Mouse (Mus musculus) hindbrain, embryonic 11.5 days (tissue): ENCODE measurements around the gene Nradd. TPM values are rescaled to one million over a fixed set of nuclear protein-coding genes. Genes with fewer than 3 reads are reported as not detected.

Experiments
- ATAC-seq: fragments of 200-750 bp; cut with Nextera tagmentation; 2 replicates; pipeline ENCODE4 v1.8.0; 2017; ENCODE audit warnings: mild to moderate bottlenecking, moderate TSS enrichment, moderate library complexity; ENCODE audit not compliant: low FRiP score
- DNase-seq: peaks from one replicate; pipeline ENCODE4 v3.0.0-alpha.2; 2015; ENCODE audit warnings: low spot score
- H3K27ac ChIP-seq: fragments of 300-500 bp; sonication (generic); 2 replicates; pipeline ENCODE4 v1.5.1; 2014; ENCODE audit warnings: mild to moderate bottlenecking, low read depth, low read length
- H3K27me3 ChIP-seq: fragments of 300-500 bp; sonication (generic); 2 replicates; pipeline ENCODE4 v1.6.1; 2014; ENCODE audit warnings: mild to moderate bottlenecking, low read length, moderate library complexity, mixed read lengths; ENCODE audit not compliant: control insufficient read depth, insufficient read depth
- H3K36me3 ChIP-seq: fragments of 300-500 bp; sonication (generic); 2 replicates; pipeline ENCODE4 v1.6.1; 2014; ENCODE audit warnings: mild to moderate bottlenecking, low read length, moderate library complexity, mixed read lengths; ENCODE audit not compliant: control insufficient read depth, insufficient read depth
- H3K4me1 ChIP-seq: fragments of 300-500 bp; sonication (generic); replicated peaks from 2 replicates; pipeline ENCODE4 v1.6.1; 2014; ENCODE audit warnings: low read length, mixed read lengths; ENCODE audit not compliant: control insufficient read depth, insufficient read depth
- H3K4me2 ChIP-seq: fragments of 300-500 bp; sonication (generic); replicated peaks from 2 replicates; pipeline ENCODE4 v1.6.1; 2014; ENCODE audit warnings: mild to moderate bottlenecking, low read depth, low read length
- H3K4me3 ChIP-seq: fragments of 300-500 bp; sonication (generic); 2 replicates; pipeline ENCODE4 v1.5.1; 2014; ENCODE audit warnings: low read depth, low read length
- H3K9ac ChIP-seq: fragments of 300-500 bp; sonication (generic); 2 replicates; pipeline ENCODE4 v1.6.1; 2014; ENCODE audit warnings: low read depth, low read length
- H3K9me3 ChIP-seq: fragments of 300-500 bp; sonication (generic); 2 replicates; pipeline ENCODE4 v1.6.1; 2016; ENCODE audit warnings: low read length; ENCODE audit not compliant: control insufficient read depth
- WGBS: fragments of 180-500 bp; shearing (Covaris S2); extraction: QIAGEN DNeasy Blood & Tissue Kit; methylation state at CpG from one replicate; pipeline ENCODE4 v1.1.7; 2014; 5-methylcytosine and 5-hydroxymethylcytosine counted together
- polyA plus RNA-seq: library from polyadenylated mRNA; unstranded; fragments of >200 nt; fragmentation: Nextera tagmentation; extraction: Ambion mirVana; gene quantifications from 2 replicates; pipeline ENCODE4 v1.2.1, GENCODE M21; 2014

Nradd gene
- 21.9 and 22.0 TPM in 2 replicates for polyA plus RNA-seq

GRCm38 (mm10) chr9:110624361-110625166 is at the start of gene Nradd:
TSS of gene Nradd (minus strand) at chr9:110624452.
- under 1% methylated on average over 41 of the region's 41 CpGs for WGBS
- Histone ChIP-seq H3K9ac (peak within 1 kb of the TSS; percentile 72), H3K27ac (peak within 1 kb of the TSS; percentile 83), H3K4me2 (peak within 1 kb of the TSS; percentile 96), H3K4me3 (peak within 1 kb of the TSS; percentile 55), H3K27me3 (no peaks in the 10 kb centered on the region; the same call in 1 of the 2 replicates), H3K36me3 (0 out of 2 replicates have a peak, but pooled peaks cover 4% of the 10 kb centered on the region), H3K4me1 (peaks cover 8% of the 10 kb centered on the region), H3K9me3 (no peaks in the 10 kb centered on the region)
- peak; percentile 95 for ATAC-seq
- peak; percentile 96 for DNase-seq

GRCm38 (mm10) chr9:110673107-110673752 is 49.0 kb upstream of the Nradd start:
- WGBS, result 61% methylated on average over 10 of the region's 10 CpGs
- Histone ChIP-seq H3K4me3 (no peak overlapping the region), H3K36me3 (no peaks in the 10 kb centered on the region), H3K27ac (0 out of 2 replicates have a peak overlapping the region, but pooled peaks have one; percentile 13), H3K9me3 (no peaks in the 10 kb centered on the region), H3K4me1 (no peaks in the 10 kb centered on the region), H3K27me3 (no peaks in the 10 kb centered on the region), H3K9ac (no peak overlapping the region), H3K4me2 (no peak overlapping the region)
- ATAC-seq, result no peak
- no peak for DNase-seq

- WGBS, result 56% methylated on average over 7 of the region's 7 CpGs
- ATAC-seq, result 0 out of 2 replicates have a peak, but pooled peaks have one; percentile 33
- Histone ChIP-seq H3K9me3 (no peaks in the 10 kb centered on the region), H3K4me3 (no peak overlapping the region), H3K4me2 (no peak overlapping the region), H3K27me3 (no peaks in the 10 kb centered on the region), H3K4me1 (no peaks in the 10 kb centered on the region), H3K9ac (no peak overlapping the region), H3K27ac (0 out of 2 replicates have a peak overlapping the region, but pooled peaks have one; percentile 13), H3K36me3 (no peaks in the 10 kb centered on the region)
- DNase-seq, result peak; percentile 44
These were observed 48.3 kb upstream of the Nradd start for GRCm38 (mm10) chr9:110672462-110673106.

- ATAC-seq, result no peak
- Histone ChIP-seq H3K4me3 (no peak overlapping the region), H3K36me3 (no peaks in the 10 kb centered on the region), H3K9me3 (no peaks in the 10 kb centered on the region), H3K27ac (no peak overlapping the region), H3K4me1 (no peaks in the 10 kb centered on the region), H3K27me3 (no peaks in the 10 kb centered on the region), H3K9ac (no peak overlapping the region), H3K4me2 (no peak overlapping the region)
- 92% methylated on average over 5 of the region's 5 CpGs for WGBS
- DNase-seq, result no peak
These were observed 45.5 kb upstream of the Nradd start for GRCm38 (mm10) chr9:110669785-110670184.

DNA sequence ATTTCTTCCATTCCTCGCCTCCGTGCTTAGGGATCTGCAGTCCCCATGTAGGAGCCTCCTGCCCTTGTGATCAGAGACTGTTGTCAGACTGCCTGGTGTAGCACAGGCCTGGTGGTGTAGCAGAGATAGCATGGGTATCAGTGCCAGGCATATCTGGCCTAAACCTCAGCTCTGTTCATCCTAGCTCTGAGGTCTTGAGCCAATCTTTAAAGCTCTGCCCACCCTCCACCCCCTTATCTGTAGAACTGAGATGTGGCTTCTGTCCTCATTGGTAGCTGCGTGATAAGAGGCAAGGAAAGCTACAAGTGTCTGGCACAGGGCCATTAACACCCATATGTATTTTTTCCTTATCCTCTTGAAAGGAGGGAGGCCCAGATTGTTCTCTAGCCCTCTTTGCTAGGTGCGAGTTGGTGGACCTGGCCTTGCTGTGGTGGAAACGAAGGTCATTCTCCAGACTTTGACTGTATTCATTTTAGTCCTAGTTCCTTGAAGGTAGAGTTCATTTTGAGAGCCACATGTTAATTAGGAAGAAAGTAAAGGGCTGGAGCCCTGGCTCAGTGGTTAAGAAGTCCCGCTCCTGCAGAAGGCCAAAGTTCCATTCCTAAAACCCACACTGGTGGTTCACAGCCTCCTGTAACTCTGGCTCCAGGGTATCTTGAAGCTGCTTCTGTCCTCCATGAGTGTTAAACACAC is 44.5 kb upstream of the Nradd start:
- no peak for ATAC-seq
- Histone ChIP-seq H3K9me3 (no peaks in the 10 kb centered on the region), H3K27ac (no peak overlapping the region), H3K4me2 (no peak overlapping the region), H3K4me3 (no peak overlapping the region), H3K36me3 (no peaks in the 10 kb centered on the region), H3K27me3 (no peaks in the 10 kb centered on the region), H3K4me1 (no peaks in the 10 kb centered on the region), H3K9ac (no peak overlapping the region)
- WGBS, result 89% methylated on average over 6 of the region's 6 CpGs
- no peak for DNase-seq

GRCm38 (mm10) chr9:110667219-110667836 is 43.1 kb upstream of the Nradd start:
- WGBS, result 76% methylated on average over 4 of the region's 4 CpGs
- ATAC-seq (no peak), DNase-seq (no peak)
- H3K4me1 ChIP-seq, result no peaks in the 10 kb centered on the region
- no peak overlapping the region for H3K4me2 ChIP-seq
- no peaks in the 10 kb centered on the region for H3K27me3 ChIP-seq
- no peaks in the 10 kb centered on the region for H3K9me3 ChIP-seq
- H3K4me3 ChIP-seq, result no peak overlapping the region
- H3K27ac ChIP-seq, result no peak overlapping the region
- no peak overlapping the region for H3K9ac ChIP-seq
- H3K36me3 ChIP-seq, result no peaks in the 10 kb centered on the region

- DNase-seq (no peak), ATAC-seq (no peak)
- Histone ChIP-seq H3K9me3 (no peaks in the 10 kb centered on the region), H3K27me3 (no peaks in the 10 kb centered on the region), H3K4me1 (no peaks in the 10 kb centered on the region), H3K4me3 (no peak overlapping the region), H3K36me3 (no peaks in the 10 kb centered on the region), H3K9ac (no peak overlapping the region), H3K4me2 (no peak overlapping the region), H3K27ac (no peak overlapping the region)
- WGBS, result 42% methylated on average over 8 of the region's 8 CpGs
These were observed 42.1 kb upstream of the Nradd start for GRCm38 (mm10) chr9:110666374-110666773.

GRCm38 (mm10) chr9:110665912-110666311 is 41.7 kb upstream of the Nradd start:
- no peaks in the 10 kb centered on the region for H3K4me1 ChIP-seq
- no peaks in the 10 kb centered on the region for H3K27me3 ChIP-seq
- H3K9ac ChIP-seq, result no peak overlapping the region
- ATAC-seq, result no peak
- 38% methylated on average over 4 of the region's 4 CpGs for WGBS
- H3K4me3 ChIP-seq, result no peak overlapping the region
- DNase-seq, result no peak
- H3K27ac ChIP-seq, result no peak overlapping the region
- H3K36me3 ChIP-seq, result no peaks in the 10 kb centered on the region
- H3K9me3 ChIP-seq, result no peaks in the 10 kb centered on the region
- H3K4me2 ChIP-seq, result no peak overlapping the region
